Mouse (Mus musculus) retina, embryonic 14.5 days (tissue): Measurements from ENCODE around the gene Edn1.

ENCODE experiments used
- DNase-seq: peaks from one replicate; pipeline ENCODE4 v3.0.0-alpha.2; 2015; ENCODE audit warnings: low spot score

The Edn1 gene

DNA sequence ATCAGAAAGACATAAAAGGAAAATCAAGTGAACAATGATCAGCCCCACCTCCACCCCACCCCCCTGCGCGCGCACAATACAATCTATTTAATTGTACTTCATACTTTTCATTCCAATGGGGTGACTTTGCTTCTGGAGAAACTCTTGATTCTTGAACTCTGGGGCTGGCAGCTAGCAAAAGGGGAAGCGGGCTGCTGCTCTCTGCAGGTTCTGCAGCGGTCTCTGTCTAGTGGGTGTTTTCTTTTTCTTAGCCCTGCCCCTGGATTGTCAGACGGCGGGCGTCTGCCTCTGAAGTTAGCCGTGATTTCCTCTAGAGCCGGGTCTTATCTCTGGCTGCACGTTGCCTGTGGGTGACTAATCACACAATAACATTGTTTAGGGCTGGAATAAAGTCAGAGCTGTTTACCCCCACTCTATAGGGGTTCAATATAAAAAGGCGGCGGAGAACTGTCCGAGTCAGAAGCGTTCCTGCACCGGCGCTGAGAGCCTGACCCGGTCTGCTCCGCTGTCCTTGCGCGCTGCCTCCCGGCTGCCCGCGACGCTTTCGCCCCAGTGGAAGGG, at the start of gene Edn1:
Gene Edn1 (plus strand): TSS at position 316 of the 561 bp plus-strand sequence.
- DNase-seq: peak; percentile 58

DNA sequence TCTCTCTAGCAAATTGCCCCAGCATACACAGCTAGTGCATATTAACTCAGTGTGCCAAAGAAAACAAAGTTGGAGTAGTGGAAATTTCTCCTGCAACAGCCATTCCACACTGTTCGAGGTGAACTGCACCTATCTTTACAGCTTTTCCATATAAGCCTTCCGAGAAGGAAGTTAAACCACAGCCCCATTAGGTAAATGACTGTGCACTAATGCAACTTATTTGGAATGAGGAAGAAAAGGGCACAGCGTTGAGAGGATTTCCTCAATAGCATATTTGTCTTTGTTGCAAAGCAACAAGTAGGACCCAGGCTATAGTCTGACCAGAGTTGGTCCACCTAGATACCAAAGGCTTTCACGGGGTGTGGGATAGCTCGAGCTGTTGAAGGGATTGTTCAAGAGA, 47.5 kb upstream of the Edn1 start:
- no peak for DNase-seq

GRCm38 (mm10) chr13:42255105-42255504, 46.2 kb upstream of the Edn1 start:
- DNase-seq: no peak

DNA sequence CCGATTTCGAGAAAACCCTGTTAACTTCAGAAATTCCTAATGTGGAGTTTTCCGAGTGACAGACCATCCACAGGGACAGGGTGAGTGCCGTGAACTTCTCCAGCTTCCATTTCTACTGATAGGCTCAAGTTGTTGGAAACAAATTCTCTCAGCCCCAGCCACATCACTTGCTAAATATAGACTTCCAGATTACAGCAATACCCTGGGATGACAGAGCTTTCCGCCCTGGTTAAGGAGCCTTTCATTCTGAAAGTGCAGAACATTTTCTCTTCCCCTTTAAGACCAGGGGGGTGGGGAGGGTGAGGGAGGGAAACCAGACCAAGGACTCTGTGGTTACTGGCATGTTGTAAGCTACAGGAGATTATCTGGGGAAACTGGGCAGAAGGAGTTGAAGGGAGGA, 42.9 kb upstream of the Edn1 start:
- DNase-seq: no peak

GRCm38 (mm10) chr13:42260667-42261066, 40.6 kb upstream of the Edn1 start:
- DNase-seq: no peak

DNA sequence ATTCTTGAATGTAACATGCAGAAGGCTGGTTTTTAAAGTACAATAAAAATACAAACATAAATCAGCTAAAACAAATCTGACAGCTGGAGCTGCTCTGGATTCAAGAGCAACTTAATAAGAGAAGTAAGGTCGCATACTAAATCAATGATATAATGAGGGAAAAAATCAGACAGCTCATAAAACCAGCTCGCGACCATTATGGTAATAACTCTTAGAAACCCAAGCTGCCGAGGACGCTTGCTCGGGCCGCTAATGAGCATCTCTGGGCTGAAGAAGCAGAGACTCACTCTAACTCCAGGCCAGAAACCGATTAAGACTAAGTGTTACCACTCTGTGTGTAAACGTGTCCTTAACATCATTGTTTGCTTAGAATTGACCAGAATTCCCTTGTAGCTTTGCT, 31.2 kb upstream of the Edn1 start:
- DNase-seq: no peak

GRCm38 (mm10) chr13:42276774-42277454, 24.4 kb upstream of the Edn1 start:
- DNase-seq: no peak

DNA sequence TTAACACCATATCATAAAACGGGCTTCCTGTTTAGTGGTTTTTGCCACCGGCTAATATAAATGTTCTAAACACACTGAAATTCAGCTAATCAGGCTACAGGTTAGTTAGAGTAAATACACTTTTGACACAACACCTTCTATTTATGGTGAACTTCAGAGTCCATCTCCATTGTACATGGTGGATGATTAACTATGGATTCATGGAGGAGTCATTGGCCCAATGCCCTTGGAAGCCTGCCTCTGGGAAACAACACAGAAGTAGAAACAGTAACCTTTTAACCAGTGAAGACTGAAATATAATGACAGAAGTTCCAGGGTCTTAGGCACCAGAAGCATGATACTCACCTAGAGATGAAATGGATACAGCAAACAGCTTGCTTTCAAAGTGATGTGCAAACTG, 23.5 kb upstream of the Edn1 start:
- no peak for DNase-seq

GRCm38 (mm10) chr13:42285896-42286295, 15.4 kb upstream of the Edn1 start:
- no peak for DNase-seq

DNA sequence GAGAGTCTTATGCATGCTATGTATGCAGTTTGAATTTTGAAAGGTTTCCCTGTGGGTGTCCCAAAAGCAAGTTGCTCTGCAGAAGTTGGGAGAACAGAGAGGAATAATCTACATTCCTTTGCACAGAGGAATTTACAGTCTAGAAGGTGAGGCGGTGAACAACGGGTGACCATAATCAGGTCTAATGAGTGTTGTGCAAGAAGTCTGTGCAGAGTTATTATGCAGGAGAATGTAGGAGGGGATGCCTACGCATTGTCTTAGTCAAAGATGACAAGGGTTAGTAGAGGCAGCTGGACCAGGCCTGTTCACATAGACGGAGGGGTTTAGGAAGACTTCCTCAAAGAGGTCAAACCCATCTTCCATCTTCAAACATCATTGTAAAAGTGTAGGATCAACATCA, 14.5 kb upstream of the Edn1 start:
- no peak for DNase-seq

- no peak for DNase-seq
Observed at GRCm38 (mm10) chr13:42292593-42292992, 8.7 kb upstream of the Edn1 start.

DNA sequence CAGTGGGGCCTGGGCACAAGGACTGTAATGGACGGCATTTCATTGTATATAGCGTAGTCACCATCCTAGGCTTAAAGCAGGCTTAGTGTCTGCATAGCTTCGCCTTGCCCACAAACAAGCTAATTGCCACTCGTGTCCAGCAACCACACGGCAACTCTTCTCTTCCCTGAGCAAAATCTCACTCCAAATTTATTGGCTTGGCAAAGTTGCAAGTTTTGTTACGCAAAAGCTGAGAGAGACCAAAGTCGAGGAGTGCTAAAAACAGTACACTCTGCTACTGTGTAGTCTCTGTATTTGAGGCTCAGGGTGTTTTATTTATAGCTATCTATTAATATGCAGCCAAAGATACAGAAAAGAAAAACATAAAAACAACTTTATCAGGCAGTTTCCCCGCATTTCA, 3.0 kb upstream of the Edn1 start:
- no peak for DNase-seq

- DNase-seq: no peak
Observed at GRCm38 (mm10) chr13:42298766-42299165, 2.5 kb upstream of the Edn1 start.

GRCm38 (mm10) chr13:42300567-42300966, 709 bp upstream of the Edn1 start:
- DNase-seq: peak; percentile 93

GRCm38 (mm10) chr13:42301961-42302861, 935 bp downstream of the Edn1 start:
- peak; percentile 66 for DNase-seq

- peak; percentile 28 for DNase-seq
Observed at GRCm38 (mm10) chr13:42303180-42303929, 2.1 kb downstream of the Edn1 start.

DNA sequence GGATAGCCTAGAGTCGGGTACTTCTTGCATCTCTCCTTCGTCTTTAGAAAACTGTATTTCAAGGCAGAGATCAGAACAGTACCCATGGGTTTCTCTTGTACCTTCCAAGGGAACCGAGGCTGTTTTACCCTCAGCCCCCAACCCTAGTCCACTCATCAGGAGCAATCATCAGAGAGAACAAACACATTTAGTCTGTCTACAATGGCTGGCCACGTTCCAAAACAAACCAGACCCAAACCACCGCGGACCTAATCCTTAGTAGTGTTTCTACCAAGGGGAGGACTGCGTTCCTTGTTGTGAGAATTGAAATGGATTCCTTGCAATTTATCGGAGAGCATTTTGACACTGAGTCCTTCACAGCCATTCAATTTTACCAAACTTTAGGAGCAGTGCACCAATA, 2.9 kb downstream of the Edn1 start:
- no peak for DNase-seq

DNA sequence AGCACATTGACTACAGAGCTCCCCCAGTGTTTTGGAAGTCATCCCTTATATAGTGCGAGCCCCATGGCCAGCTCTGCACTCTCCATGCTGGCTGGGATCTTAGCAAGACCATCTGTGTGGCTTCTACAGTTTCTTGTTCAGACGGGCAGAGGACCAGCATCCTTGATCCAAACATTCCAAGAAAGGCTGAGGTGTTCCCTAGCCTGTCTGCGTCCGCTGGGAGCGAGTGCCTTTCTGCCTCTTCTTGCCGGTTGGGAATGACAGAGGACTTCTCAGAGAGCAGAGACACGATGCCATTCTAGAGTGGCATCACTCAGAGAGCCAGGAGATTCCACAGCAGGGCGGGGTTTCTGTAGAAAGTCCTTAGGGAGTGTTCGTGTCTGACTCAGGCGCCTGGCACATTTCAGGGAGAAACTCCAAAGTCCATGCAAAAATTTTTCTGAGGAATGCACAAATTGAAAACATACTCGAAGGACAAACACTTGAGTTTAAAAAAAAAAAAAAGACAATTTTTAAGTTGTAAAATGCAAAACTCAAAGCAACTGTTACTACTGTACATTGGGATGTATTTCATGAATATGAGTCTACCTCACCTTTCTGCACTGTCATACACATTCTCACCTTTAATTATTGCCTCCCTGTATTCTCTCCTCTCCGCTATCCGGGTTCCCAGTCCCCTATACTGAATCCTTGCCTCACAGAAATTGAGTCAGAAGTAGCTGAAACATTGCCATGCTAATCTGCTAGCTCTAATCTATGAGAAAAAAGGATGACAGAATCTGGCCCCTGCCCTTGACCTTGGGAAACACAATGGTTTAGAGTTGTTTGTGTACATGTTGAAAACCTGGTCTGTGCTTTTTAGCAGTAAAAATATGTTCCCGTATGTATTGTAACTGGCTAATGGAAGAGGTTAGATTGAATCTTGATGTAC, 5.9 kb downstream of the Edn1 start:
- DNase-seq: no peak

DNA sequence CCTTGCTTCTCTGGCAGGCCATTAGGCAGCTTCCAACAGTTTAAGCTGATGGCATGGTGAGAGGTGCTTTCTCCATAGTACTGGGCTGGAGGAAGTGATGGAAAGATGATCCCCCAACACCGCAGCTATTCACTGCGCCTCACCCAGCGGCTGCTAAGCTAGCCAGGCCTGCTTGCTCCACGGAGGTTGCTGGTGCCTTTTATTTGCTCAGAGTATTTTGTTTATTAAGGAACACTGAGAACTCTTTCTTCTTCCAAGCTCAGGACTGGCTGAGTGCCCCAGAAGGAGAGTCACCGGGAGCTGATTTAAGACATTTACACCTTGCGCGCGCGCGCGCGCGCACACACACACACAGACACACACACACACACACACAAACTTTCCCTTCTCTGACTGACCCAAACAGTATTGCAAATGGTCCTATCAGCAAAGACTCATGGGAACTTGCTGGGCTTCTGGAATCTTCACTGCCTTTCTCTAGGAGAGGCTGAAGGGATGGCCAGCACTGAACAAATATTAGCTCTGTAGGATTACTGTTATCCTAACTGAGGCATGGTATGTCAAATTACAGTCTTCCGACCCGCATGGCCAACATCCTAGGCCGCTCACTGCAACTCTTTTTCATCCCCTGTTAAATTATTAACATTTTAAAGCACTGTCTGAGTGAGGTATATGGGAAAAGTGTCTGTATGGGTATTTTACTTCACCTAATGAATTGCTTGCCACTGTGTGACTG, 7.3 kb downstream of the Edn1 start:
- DNase-seq: no peak

DNA sequence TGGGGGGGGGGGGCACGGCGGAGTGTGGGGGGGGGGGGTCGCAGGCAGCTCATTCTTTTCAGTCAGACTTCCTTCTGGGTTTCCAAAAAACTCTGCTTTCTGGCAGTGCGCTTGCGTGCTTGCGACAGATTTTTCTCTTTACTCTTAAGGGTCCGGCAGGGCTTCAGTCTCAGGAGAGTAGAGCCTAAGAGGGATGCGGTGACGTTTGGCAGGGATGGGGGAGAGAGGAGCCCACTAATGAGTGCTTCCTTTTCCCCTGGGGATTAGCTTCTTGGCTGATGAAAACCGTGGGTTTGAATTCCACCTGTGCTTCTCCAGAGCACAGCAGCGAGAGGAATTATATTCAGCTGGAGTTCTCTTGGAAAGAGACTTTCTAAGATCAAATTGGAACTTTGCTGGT, 8.5 kb downstream of the Edn1 start:
- peak; percentile 26 for DNase-seq

DNA sequence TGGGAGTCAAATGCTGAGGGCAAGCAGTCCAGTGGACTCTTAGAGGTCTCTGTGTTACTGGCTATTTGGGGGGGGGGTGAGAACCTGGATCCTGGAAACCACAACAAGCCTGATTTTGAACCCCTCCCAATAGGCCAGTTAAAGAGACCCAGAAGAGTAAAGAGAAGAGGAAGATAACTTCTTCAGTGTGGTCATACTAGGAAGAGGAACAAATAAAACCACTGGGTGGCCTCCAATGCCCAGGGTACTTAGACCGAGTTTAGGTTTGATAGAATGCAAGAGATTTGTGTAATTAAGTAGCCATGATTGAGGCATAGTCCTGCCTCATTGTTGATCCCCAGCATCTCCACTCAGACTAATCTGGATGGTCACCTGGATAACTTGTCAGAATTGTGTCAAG, 14.4 kb downstream of the Edn1 start:
- no peak for DNase-seq
